Mouse (Mus musculus) cortical plate, adult 2 months (tissue): ENCODE measurements at regions not wholly inside any gene's neighbourhood (a gene's known extent, or its start where the extent isn't known, plus 50 kb on each side); places are given as distances from the start of the nearest gene placed in this dataset.
"Not testable (repeated sequence)": the region's sequence is repeated elsewhere in the genome, so short reads cannot be mapped to it uniquely, and the experiment has no call there.

ENCODE experiments used
- H3K27ac ChIP-seq: fragments of 200-500 bp; 2 replicates; pipeline ENCODE4 v1.5.1; 2012; ENCODE audit warnings: low read length, control low read depth, inconsistent platforms; ENCODE audit not compliant: insufficient read depth
- H3K4me1 ChIP-seq: fragments of 200-500 bp; 2 replicates; pipeline ENCODE4 v1.6.1; 2011; ENCODE audit warnings: low read length; ENCODE audit not compliant: control insufficient read depth, insufficient read depth
- H3K4me3 ChIP-seq: fragments of 200-500 bp; 2 replicates; pipeline ENCODE4 v1.5.1; 2011; ENCODE audit warnings: mild to moderate bottlenecking, low read length, control low read depth; ENCODE audit not compliant: insufficient read depth
- CTCF ChIP-seq: fragments of 200-500 bp; IDR thresholded peaks from 2 replicates; pipeline ENCODE4 v1.5.1; 2011; ENCODE audit warnings: mild to moderate bottlenecking, control low read depth, low read length; ENCODE audit not compliant: insufficient read depth; ENCODE audit errors: extremely low read depth
- POLR2A ChIP-seq: fragments of 200-500 bp; IDR thresholded peaks from 2 replicates; pipeline ENCODE4 v1.6.1; 2011; ENCODE audit warnings: mild to moderate bottlenecking, low read length, control low read depth; ENCODE audit not compliant: insufficient read depth; ENCODE audit errors: extremely low read depth

DNA sequence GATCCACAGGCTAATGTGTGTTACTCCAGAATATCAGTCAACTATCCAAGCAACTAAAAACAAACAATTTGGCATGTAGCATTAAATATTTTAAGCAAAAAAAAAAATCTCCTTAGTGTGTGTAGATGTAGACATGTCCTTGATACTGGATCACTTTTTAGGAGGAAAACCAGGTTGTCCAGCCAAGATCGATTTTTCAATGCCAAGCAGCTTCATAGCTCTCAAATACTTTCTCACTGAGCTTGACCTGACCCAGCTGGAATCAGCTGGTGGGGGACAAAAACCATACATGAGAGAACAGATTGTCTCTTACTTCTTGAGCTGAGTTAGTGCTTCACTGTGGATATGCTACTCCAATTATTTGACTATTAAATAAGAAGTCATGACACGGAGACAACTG, 147.6 kb upstream of the Gm11146 start:
- Histone ChIP-seq H3K4me1 (no peaks in the 10 kb centered on the region), H3K27ac (no peak overlapping the region), H3K4me3 (no peak overlapping the region)
- TF ChIP-seq POLR2A: no peak
- TF ChIP-seq CTCF: no peak

GRCm38 (mm10) chr16:77743838-77744237, 141.9 kb upstream of the Gm11146 start:
- Histone ChIP-seq H3K4me1 (no peaks in the 10 kb centered on the region; the same call in 1 of the 2 replicates), H3K27ac (no peak overlapping the region), H3K4me3 (no peak overlapping the region)
- TF ChIP-seq CTCF: no peak
- no peak for TF ChIP-seq POLR2A

DNA sequence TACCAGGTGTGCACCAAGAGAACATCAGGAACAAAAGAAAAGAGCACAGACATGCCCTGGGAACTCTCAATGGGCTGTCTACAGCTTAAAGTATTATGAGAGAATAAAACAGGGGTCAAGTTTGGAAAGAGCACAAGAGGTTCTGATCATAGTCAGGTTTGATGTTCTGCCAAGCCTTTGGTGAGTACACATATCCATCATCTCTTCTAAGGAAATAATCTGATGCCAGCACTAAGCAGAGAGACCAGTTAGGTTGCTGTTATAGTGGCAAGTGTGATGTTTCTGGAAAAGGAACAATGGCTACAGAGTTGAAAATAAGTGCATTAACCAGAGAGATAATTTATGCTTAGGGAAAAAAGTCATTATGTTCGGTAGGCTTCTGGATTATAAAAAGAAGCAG, 136.9 kb upstream of the Gm11146 start:
- no peak for TF ChIP-seq POLR2A
- no peak for TF ChIP-seq CTCF
- Histone ChIP-seq H3K4me3 (no peak overlapping the region), H3K4me1 (no peaks in the 10 kb centered on the region; the same call in 1 of the 2 replicates), H3K27ac (no peak overlapping the region)

GRCm38 (mm10) chr16:77719377-77719776, 117.5 kb upstream of the Gm11146 start:
- no peak for TF ChIP-seq POLR2A
- TF ChIP-seq CTCF: no peak
- Histone ChIP-seq H3K27ac (no peak overlapping the region), H3K4me3 (no peak overlapping the region), H3K4me1 (no peaks in the 10 kb centered on the region)

GRCm38 (mm10) chr16:77717766-77718165, 115.9 kb upstream of the Gm11146 start:
- not testable (repeated sequence) for H3K27ac ChIP-seq, H3K4me3 ChIP-seq, H3K4me1 ChIP-seq

GRCm38 (mm10) chr16:77704726-77705125, 102.8 kb upstream of the Gm11146 start:
- TF ChIP-seq CTCF (no peak), POLR2A (no peak)
- Histone ChIP-seq H3K27ac (no peak overlapping the region), H3K4me1 (no peaks in the 10 kb centered on the region; the same call in 1 of the 2 replicates), H3K4me3 (no peak overlapping the region)

DNA sequence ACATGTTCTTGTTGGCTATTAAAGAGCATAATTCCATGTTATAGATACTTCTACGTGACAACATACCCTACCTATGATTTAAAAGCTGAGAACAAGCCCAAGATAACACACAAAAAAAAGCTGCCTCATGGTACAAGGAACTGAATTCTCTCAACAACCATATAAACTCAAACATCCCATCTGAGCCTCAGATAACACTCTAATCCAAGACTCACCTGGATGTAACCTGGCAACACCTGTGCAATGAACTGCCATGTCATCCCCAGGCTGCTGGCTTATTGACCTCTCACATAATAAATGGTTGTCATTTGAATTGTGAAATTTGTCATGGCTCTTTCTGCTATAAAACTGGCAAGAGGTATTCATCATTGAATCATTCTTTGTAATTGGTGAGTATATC, 93.5 kb upstream of the Gm11146 start:
- Histone ChIP-seq H3K4me1 (no peaks in the 10 kb centered on the region), H3K27ac (no peak overlapping the region), H3K4me3 (no peak overlapping the region)
- TF ChIP-seq CTCF (no peak), POLR2A (no peak)

- H3K4me1 ChIP-seq: no peaks in the 10 kb centered on the region
- no peak overlapping the region for H3K4me3 ChIP-seq
- TF ChIP-seq CTCF (no peak), POLR2A (no peak)
- H3K27ac ChIP-seq: no peak overlapping the region
Measured at GRCm38 (mm10) chr16:77687056-77687839, 85.4 kb upstream of the Gm11146 start.

- no peak overlapping the region for H3K27ac ChIP-seq
Measured at GRCm38 (mm10) chr16:77685651-77686190, 83.8 kb upstream of the Gm11146 start.

DNA sequence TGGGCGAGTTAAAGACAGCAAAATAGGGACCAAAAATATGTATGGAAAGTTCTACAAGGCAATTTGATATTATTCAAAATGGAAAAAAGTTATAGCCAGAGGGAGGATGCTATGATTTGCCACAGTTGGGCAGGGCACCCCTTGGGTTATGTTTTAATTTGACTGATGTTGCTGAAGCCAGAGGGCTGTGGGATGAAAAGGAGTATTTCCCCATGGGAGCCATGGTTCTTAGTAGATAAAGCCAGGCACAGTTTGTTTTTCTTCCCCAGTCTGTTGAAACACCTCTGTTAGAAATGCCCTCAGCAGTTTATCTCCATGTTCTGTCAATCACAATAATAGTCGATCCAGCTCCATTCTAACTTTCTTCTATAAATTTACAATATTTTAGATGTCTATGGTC, 82.6 kb upstream of the Gm11146 start:
- Histone ChIP-seq H3K27ac (no peak overlapping the region), H3K4me3 (no peak overlapping the region), H3K4me1 (no peaks in the 10 kb centered on the region)
- TF ChIP-seq CTCF (no peak), POLR2A (no peak)

More at GRCm38 (mm10) chr16:77685651-77686190, 83.8 kb upstream of the Gm11146 start:
- H3K4me1 ChIP-seq: no peaks in the 10 kb centered on the region
- H3K4me3 ChIP-seq: no peak overlapping the region
- no peak for TF ChIP-seq POLR2A
- no peak for TF ChIP-seq CTCF
